Mouse (Mus musculus) G1E-ER4 (cell line): Measurements from ENCODE around the gene Fzr1. TPM values are rescaled to one million over a fixed set of nuclear protein-coding genes. Genes with fewer than 3 reads are reported as not detected.

ENCODE experiments used
- GATA1 ChIP-seq: IDR thresholded peaks from one replicate; pipeline ENCODE4 v1.8.0; 2012; ENCODE audit warnings: low read length, inconsistent platforms
- polyA plus RNA-seq: library from polyadenylated mRNA; stranded (reverse); fragments of >175 nt; gene quantifications from 2 replicates; pipeline ENCODE4 v1.2.3, GENCODE M21; 2012

Gene Fzr1
- polyA plus RNA-seq, 1 experiment, result 111 TPM

- no peak for TF ChIP-seq GATA1
These were observed 41.0 kb upstream of the Fzr1 start for GRCm38 (mm10) chr10:81419111-81419928.

GRCm38 (mm10) chr10:81418216-81419070 is 40.1 kb upstream of the Fzr1 start:
- TF ChIP-seq GATA1, result no peak

- TF ChIP-seq GATA1, result no peak
These were observed 39.2 kb upstream of the Fzr1 start for GRCm38 (mm10) chr10:81417227-81418215.

GRCm38 (mm10) chr10:81416581-81417226 is 38.4 kb upstream of the Fzr1 start:
- TF ChIP-seq GATA1, result no peak

GRCm38 (mm10) chr10:81415549-81416310 is 37.4 kb upstream of the Fzr1 start:
- no peak for TF ChIP-seq GATA1

- no peak for TF ChIP-seq GATA1
These were observed 36.8 kb upstream of the Fzr1 start for GRCm38 (mm10) chr10:81415146-81415545.

GRCm38 (mm10) chr10:81414682-81415081 is 36.4 kb upstream of the Fzr1 start:
- TF ChIP-seq GATA1, result no peak

- no peak for TF ChIP-seq GATA1
These were observed 35.3 kb upstream of the Fzr1 start for GRCm38 (mm10) chr10:81413310-81414261.

GRCm38 (mm10) chr10:81412586-81413309 is 34.4 kb upstream of the Fzr1 start:
- no peak for TF ChIP-seq GATA1

GRCm38 (mm10) chr10:81411471-81412400 is 33.4 kb upstream of the Fzr1 start:
- no peak for TF ChIP-seq GATA1

GRCm38 (mm10) chr10:81410981-81411380 is 32.7 kb upstream of the Fzr1 start:
- TF ChIP-seq GATA1, result no peak
